Mouse (Mus musculus): Measurements from ENCODE around the gene Dip2b. TPM values are rescaled to one million over a fixed set of nuclear protein-coding genes. Genes with fewer than 3 reads are reported as not detected.

The Dip2b gene
- polyA plus RNA-seq, 1 experiment from 2014 or later = 22.3 TPM

GRCm38 (mm10) chr15:100182526-100183280 is 144.2 kb downstream of the Dip2b start:
- ATAC-seq (ENCODE audit: low FRiP score) (no peak), DNase-seq (ENCODE audit: low spot score, missing footprints) (no peak)
- H3K27ac ChIP-seq (ENCODE audit: low read depth, low read length) = no peak overlapping the region
- H3K9ac ChIP-seq (ENCODE audit: low read length) = no peak overlapping the region
- H3K36me3 ChIP-seq (ENCODE audit: control insufficient read depth, insufficient read depth, low read length) = peaks cover 20% of the 10 kb centered on the region
- no peak overlapping the region for H3K4me3 ChIP-seq (ENCODE audit: low read depth, low read length)
- 92% methylated on average over 28 of the region's 28 CpGs for WGBS
- H3K4me1 ChIP-seq (ENCODE audit: control insufficient read depth, insufficient read depth, low read length) = no peaks in the 10 kb centered on the region
- no peaks in the 10 kb centered on the region for H3K9me3 ChIP-seq (ENCODE audit: control insufficient read depth, low read length)
- H3K27me3 ChIP-seq (ENCODE audit: control insufficient read depth, insufficient read depth, low read length) = no peaks in the 10 kb centered on the region
- no peak overlapping the region for H3K4me2 ChIP-seq

GRCm38 (mm10) chr15:100183510-100183909 is 145.0 kb downstream of the Dip2b start:
- Histone ChIP-seq H3K4me3 (ENCODE audit: low read depth, low read length) (no peak overlapping the region), H3K4me2 (no peak overlapping the region), H3K27ac (ENCODE audit: low read depth, low read length) (no peak overlapping the region), H3K27me3 (ENCODE audit: control insufficient read depth, insufficient read depth, low read length) (no peaks in the 10 kb centered on the region), H3K9me3 (ENCODE audit: control insufficient read depth, low read length) (no peaks in the 10 kb centered on the region), H3K36me3 (ENCODE audit: control insufficient read depth, insufficient read depth, low read length) (peaks cover 21% of the 10 kb centered on the region), H3K9ac (ENCODE audit: low read length) (no peak overlapping the region), H3K4me1 (ENCODE audit: control insufficient read depth, insufficient read depth, low read length) (no peaks in the 10 kb centered on the region)
- ATAC-seq (ENCODE audit: low FRiP score) (no peak), DNase-seq (ENCODE audit: low spot score, missing footprints) (no peak)
- WGBS = 88% methylated on average over 10 of the region's 10 CpGs

- no peaks in the 10 kb centered on the region for H3K4me1 ChIP-seq (ENCODE audit: control insufficient read depth, insufficient read depth, low read length)
- no peaks in the 10 kb centered on the region for H3K27me3 ChIP-seq (ENCODE audit: control insufficient read depth, insufficient read depth, low read length)
- ATAC-seq (ENCODE audit: low FRiP score) (no peak), DNase-seq (ENCODE audit: low spot score, missing footprints) (no peak)
- H3K9ac ChIP-seq (ENCODE audit: low read length) = no peak overlapping the region
- no peak overlapping the region for H3K4me2 ChIP-seq
- 82% methylated on average over 5 of the region's 5 CpGs for WGBS
- H3K36me3 ChIP-seq (ENCODE audit: control insufficient read depth, insufficient read depth, low read length) = peaks cover 25% of the 10 kb centered on the region
- no peak overlapping the region for H3K27ac ChIP-seq (ENCODE audit: low read depth, low read length)
- H3K9me3 ChIP-seq (ENCODE audit: control insufficient read depth, low read length) = no peaks in the 10 kb centered on the region
- H3K4me3 ChIP-seq (ENCODE audit: low read depth, low read length) = no peak overlapping the region
Measured at GRCm38 (mm10) chr15:100184821-100185496, 146.5 kb downstream of the Dip2b start.

- H3K4me1 ChIP-seq (ENCODE audit: control insufficient read depth, insufficient read depth, low read length) = no peaks in the 10 kb centered on the region
- H3K4me2 ChIP-seq = no peak overlapping the region
- no peak overlapping the region for H3K9ac ChIP-seq (ENCODE audit: low read length)
- no peaks in the 10 kb centered on the region for H3K27me3 ChIP-seq (ENCODE audit: control insufficient read depth, insufficient read depth, low read length)
- no peaks in the 10 kb centered on the region for H3K9me3 ChIP-seq (ENCODE audit: control insufficient read depth, low read length)
- H3K4me3 ChIP-seq (ENCODE audit: low read depth, low read length) = no peak overlapping the region
- peaks cover 30% of the 10 kb centered on the region for H3K36me3 ChIP-seq (ENCODE audit: control insufficient read depth, insufficient read depth, low read length)
- DNase-seq (ENCODE audit: low spot score, missing footprints) (no peak), ATAC-seq (ENCODE audit: low FRiP score) (no peak)
- no peak overlapping the region for H3K27ac ChIP-seq (ENCODE audit: low read depth, low read length)
- 89% methylated on average over 9 of the region's 9 CpGs for WGBS
Measured at GRCm38 (mm10) chr15:100186234-100186633, 147.8 kb downstream of the Dip2b start.

- Histone ChIP-seq H3K27me3 (ENCODE audit: control insufficient read depth, insufficient read depth, low read length) (no peaks in the 10 kb centered on the region), H3K36me3 (ENCODE audit: control insufficient read depth, insufficient read depth, low read length) (peaks cover 36% of the 10 kb centered on the region), H3K4me1 (ENCODE audit: control insufficient read depth, insufficient read depth, low read length) (no peaks in the 10 kb centered on the region), H3K27ac (ENCODE audit: low read depth, low read length) (no peak overlapping the region), H3K4me3 (ENCODE audit: low read depth, low read length) (no peak overlapping the region), H3K4me2 (no peak overlapping the region), H3K9me3 (ENCODE audit: control insufficient read depth, low read length) (no peaks in the 10 kb centered on the region), H3K9ac (ENCODE audit: low read length) (no peak overlapping the region)
- DNase-seq (ENCODE audit: low spot score, missing footprints) = no peak
- WGBS = 92% methylated on average over 8 of the region's 8 CpGs
- no peak for ATAC-seq (ENCODE audit: low FRiP score)
Measured at GRCm38 (mm10) chr15:100186882-100187672, 148.6 kb downstream of the Dip2b start.

- Histone ChIP-seq H3K4me3 (ENCODE audit: low read depth, low read length) (no peak overlapping the region), H3K9me3 (ENCODE audit: control insufficient read depth, low read length) (no peaks in the 10 kb centered on the region), H3K4me2 (no peak overlapping the region), H3K4me1 (ENCODE audit: control insufficient read depth, insufficient read depth, low read length) (no peaks in the 10 kb centered on the region), H3K27me3 (ENCODE audit: control insufficient read depth, insufficient read depth, low read length) (no peaks in the 10 kb centered on the region), H3K27ac (ENCODE audit: low read depth, low read length) (no peak overlapping the region), H3K9ac (ENCODE audit: low read length) (no peak overlapping the region), H3K36me3 (ENCODE audit: control insufficient read depth, insufficient read depth, low read length) (peaks cover 38% of the 10 kb centered on the region)
- 92% methylated on average over 5 of the region's 5 CpGs for WGBS
- DNase-seq (ENCODE audit: low spot score, missing footprints) = no peak
- no peak for ATAC-seq (ENCODE audit: low FRiP score)
Measured at GRCm38 (mm10) chr15:100188542-100188941, 150.1 kb downstream of the Dip2b start.

- peaks cover 41% of the 10 kb centered on the region for H3K36me3 ChIP-seq (ENCODE audit: control insufficient read depth, insufficient read depth, low read length)
- no peak for DNase-seq (ENCODE audit: low spot score, missing footprints)
- no peak overlapping the region for H3K27ac ChIP-seq (ENCODE audit: low read depth, low read length)
- 90% methylated on average over 14 of the region's 14 CpGs for WGBS
- ATAC-seq (ENCODE audit: low FRiP score) = no peak
- no peak overlapping the region for H3K4me2 ChIP-seq
- H3K4me3 ChIP-seq (ENCODE audit: low read depth, low read length) = no peak overlapping the region
- no peak overlapping the region for H3K9ac ChIP-seq (ENCODE audit: low read length)
- no peaks in the 10 kb centered on the region for H3K4me1 ChIP-seq (ENCODE audit: control insufficient read depth, insufficient read depth, low read length)
- H3K27me3 ChIP-seq (ENCODE audit: control insufficient read depth, insufficient read depth, low read length) = no peaks in the 10 kb centered on the region
- H3K9me3 ChIP-seq (ENCODE audit: control insufficient read depth, low read length) = no peaks in the 10 kb centered on the region
Measured at GRCm38 (mm10) chr15:100188962-100189404, 150.5 kb downstream of the Dip2b start.

- H3K4me2 ChIP-seq = no peak overlapping the region
- ATAC-seq (ENCODE audit: low FRiP score) = no peak
Measured at GRCm38 (mm10) chr15:100190083-100190482, 151.6 kb downstream of the Dip2b start.

More at GRCm38 (mm10) chr15:100190083-100190482, 151.6 kb downstream of the Dip2b start:
- Histone ChIP-seq H3K36me3 (ENCODE audit: control insufficient read depth, insufficient read depth, low read length) (peaks cover 43% of the 10 kb centered on the region), H3K4me3 (ENCODE audit: low read depth, low read length) (no peak overlapping the region), H3K9me3 (ENCODE audit: control insufficient read depth, low read length) (no peaks in the 10 kb centered on the region), H3K27ac (ENCODE audit: low read depth, low read length) (no peak overlapping the region), H3K4me1 (ENCODE audit: control insufficient read depth, insufficient read depth, low read length) (no peaks in the 10 kb centered on the region), H3K27me3 (ENCODE audit: control insufficient read depth, insufficient read depth, low read length) (no peaks in the 10 kb centered on the region), H3K9ac (ENCODE audit: low read length) (no peak overlapping the region)
- no peak for DNase-seq (ENCODE audit: low spot score, missing footprints)
- 93% methylated on average over 5 of the region's 5 CpGs for WGBS

All from midbrain, embryonic 11.5 days (tissue).